Mouse (Mus musculus) frontal cortex, postnatal 14 days (tissue): ENCODE measurements around the gene Lrrc8c.

Source experiments
- DNase-seq, 2 experiments: peaks; one replicate each; pipeline ENCODE4 v3.0.0; 2022; ENCODE audit warnings: low spot score in 2 of 2

Lrrc8c gene

GRCm38 (mm10) chr5:105501136-105501535 is 18.1 kb upstream of the Lrrc8c start:
- no peak for DNase-seq

DNA sequence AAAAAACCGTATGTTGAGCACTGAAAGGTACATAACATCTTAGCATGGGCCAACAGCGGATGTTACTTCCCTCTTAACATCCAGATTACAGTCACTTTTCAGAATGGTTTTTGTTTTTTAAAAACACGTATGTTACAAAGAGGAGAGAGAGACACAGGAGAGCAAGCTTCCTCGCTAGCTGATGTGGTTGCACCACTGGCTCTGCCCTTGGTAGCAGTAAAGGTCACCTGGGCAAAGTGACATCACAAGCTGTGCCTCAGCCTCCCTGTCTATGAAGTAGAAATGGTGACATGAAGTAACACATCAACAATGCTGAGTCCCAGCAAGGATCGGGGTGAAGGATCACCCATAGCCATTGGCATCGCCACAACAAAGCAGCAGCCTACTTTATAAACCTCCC is 10.4 kb upstream of the Lrrc8c start:
- DNase-seq = no peak

DNA sequence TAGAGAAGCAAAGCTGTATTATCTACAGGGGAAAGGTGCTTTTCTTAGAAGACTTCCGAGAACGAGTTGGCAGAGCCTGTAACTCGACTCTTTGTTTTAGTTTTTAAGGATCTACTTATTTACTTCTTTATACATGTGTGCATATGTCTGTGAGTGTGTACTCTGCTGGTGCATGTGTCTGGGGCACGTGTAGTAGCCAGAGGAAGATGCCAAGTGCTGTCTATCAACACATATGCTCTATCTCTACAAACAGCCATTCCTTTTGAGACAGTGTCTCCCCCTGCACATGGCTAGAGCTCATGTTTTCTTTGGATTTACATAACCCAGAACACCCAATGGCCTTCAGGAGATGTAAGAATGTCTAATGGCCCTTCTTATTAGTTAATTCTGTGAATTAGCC is 6.9 kb upstream of the Lrrc8c start:
- no peak for DNase-seq

- DNase-seq = no peak
Observed at GRCm38 (mm10) chr5:105515532-105515931, 3.7 kb upstream of the Lrrc8c start.

- DNase-seq = no peak
Observed at GRCm38 (mm10) chr5:105516290-105516689, 2.9 kb upstream of the Lrrc8c start.

DNA sequence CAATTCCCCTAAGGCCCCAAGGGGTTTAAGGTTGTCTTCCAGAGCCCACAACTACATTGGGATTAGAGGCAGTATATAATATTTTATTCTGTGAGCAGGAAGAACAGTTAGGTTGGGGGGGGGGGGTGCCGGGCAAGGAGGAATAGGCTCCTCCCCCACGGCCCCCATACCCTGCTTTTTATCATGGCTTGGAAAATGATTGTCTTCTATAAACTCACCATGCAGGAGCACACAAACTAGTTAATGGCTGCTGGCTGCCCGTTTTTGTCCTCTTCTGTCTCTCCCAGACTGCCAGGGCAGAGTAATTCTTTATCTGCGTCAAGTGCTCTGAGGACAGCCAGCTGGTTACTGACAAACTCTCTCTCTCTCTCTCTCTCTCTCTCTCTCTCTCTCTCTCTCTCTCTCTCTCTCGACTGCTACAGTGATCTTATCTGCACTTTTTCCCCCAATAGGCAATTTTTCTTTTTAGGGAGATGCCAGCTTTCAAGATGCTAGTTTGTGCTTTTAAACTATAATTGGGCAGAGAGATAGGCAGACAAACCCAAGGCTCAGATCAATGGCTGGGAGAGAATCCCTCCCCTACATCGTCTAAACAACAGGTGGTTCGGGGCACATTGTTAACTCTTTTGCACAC is 1.1 kb upstream of the Lrrc8c start:
- no peak for DNase-seq

- DNase-seq = no peak
Observed at GRCm38 (mm10) chr5:105518626-105519095, 527 bp upstream of the Lrrc8c start.

DNA sequence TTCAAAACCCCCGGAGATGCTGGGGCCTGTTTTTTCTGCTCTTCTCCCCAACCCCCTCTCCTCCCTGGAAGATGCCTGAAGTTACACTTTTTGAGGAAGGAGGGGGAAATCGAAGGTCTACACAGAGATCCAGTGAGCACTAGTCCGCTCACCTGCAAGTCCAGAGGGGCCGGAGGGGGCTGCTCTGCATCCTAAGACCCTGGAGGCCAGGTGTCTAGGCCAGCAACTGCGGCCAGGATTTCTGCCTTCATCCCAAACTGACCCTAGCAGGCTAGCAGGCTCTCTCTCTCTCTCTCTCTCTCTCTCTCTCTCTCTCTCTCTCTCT is 750 bp downstream of the Lrrc8c start:
- peak in 1 of 2 experiments; percentile 11 for DNase-seq

- no peak for DNase-seq
Observed at GRCm38 (mm10) chr5:105520442-105520965, 1.3 kb downstream of the Lrrc8c start.

GRCm38 (mm10) chr5:105523452-105523851 is 4.3 kb downstream of the Lrrc8c start:
- no peak for DNase-seq

DNA sequence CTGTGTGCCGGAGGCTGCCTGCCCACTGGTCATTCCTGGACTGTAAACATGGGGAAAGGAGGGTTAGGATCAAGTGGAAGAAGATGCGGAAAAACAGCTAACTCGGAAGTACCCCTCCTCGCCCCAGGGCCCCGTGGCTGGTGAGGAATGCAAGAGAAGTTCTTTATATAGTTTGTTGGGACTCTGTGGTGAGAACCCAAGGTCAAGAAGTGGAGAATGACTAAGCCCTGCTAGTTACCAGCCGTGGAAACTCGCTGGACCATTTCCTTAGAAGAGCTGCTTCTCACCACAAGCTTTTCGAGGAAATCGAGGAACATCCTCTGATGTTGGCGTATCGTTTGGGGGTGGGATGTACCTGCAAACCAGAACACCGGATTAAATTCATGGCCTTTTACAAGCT is 5.8 kb downstream of the Lrrc8c start:
- DNase-seq = no peak

DNA sequence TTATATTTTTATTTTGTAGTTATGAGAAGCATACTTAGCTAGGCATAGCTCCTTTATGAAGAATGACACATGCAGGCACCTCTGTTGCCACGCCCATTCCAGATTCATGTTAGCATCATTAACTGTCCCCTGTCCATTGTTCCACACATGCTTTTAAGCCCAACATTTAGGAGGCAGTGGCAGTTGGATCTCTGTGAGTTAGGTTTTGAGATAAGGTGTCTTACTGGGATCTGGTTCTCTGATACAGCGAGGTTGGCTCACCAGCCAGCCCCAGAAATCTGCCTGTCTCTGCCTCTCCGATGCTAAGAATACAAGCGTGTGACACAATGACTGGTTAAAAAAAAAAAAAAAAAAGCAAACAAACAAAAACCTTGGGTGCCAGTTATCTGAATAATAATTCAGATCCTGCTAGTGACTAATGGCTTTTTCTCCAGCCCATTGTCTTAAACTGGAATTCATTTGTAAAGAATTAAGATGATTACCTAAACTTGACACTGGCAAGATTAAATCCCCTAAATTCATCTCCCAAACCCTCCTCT is 7.0 kb downstream of the Lrrc8c start:
- no peak for DNase-seq

GRCm38 (mm10) chr5:105526766-105527165 is 7.6 kb downstream of the Lrrc8c start:
- no peak for DNase-seq

DNA sequence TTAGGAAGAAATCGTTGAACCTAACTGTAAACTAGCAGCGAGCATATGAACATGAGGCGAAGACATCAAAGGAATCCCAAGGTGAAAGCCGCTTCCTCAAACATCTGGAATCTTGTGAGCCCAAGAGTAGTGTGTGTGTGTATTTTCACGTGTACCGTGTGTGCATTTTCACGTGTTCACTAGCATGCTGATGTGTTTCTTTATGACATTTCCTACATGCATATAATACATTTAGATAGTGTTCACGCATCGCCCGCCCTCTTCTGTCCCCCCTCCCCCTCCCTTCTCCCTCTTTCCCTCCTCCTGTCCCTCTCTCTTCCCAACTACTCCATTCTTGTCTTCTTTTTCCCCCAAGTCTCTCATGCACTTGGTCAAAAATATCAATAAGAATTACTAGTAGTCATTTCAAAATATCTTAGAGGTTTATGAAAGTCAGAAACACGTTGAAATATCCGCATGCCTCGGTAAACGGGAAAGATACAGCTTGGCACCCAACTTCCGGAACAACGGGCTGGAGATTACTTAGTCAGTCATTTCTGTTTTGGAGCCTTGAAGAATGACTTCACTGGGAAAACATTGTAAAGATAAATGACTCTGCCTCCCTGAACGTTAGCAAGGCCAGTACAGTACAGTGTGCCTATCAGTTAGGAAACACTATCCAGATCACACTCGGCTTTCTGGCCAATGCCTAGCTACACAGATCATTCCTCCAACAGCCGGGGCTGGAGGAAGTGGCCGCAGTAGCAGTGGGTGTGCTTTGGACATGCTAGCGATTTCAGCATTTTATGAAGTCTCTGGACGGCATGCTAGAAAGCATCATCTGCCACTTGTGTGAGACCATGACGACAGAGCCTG is 8.5 kb downstream of the Lrrc8c start:
- no peak for DNase-seq

GRCm38 (mm10) chr5:105530576-105530975 is 11.4 kb downstream of the Lrrc8c start:
- no peak for DNase-seq

DNA sequence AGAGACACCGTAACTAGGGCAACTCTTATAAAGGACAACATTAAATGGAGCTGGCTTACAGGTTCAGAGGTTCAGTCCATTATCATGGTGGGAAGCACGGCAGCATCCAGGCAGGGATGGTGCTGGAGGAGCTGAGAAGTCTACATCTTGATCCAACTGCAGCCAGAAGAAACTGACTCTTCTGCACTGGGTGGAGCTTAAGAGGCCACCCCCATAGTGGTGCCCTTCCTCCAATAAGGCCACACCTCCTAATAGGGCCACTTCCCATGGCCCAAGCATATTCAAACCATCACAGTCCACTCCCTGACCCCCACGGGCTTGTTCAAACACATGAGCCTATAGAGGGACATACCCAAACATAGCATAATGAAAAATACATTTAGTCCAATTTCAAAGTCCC is 16.0 kb downstream of the Lrrc8c start:
- no peak for DNase-seq

DNA sequence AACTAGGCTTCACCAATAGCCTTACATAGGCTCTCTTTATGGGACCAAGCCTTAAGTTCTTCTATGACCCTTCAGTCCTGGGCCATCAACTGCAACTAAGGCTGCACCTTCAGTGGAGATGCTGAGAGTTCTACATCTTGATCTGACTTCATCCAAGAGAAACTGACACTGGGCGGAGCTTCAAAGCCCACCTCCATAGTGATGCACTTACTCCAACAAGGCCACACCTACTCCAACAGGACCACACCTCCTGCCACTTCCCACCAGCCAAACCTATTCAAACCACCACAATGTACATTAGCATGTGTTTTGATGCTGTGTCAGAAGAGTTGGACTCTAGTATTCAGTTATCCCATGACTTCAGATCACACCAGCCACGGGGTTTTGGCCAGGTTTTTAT is 17.0 kb downstream of the Lrrc8c start:
- DNase-seq = no peak

- DNase-seq = no peak
Observed at GRCm38 (mm10) chr5:105537101-105537723, 18.0 kb downstream of the Lrrc8c start.

- no peak for DNase-seq
Observed at GRCm38 (mm10) chr5:105541051-105541450, 21.9 kb downstream of the Lrrc8c start.

DNA sequence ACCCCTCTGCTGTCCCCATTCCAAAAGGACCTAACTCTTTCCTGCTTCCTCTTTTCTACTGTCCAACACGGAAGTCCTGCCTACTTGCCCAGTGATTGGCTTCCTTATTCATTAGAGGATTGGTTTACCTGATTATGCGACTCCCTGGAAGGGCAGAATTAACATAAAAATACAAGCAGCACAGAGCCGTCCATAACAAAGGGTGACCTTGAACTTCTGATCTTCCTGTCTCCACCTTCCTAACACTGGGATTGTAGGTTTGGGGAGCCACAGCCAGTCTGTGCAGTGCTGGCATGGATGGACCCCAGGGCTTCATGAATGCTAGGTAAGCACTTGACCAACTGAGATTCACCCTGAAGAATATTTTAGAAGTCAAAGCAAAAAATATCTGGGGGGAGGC is 25.9 kb downstream of the Lrrc8c start:
- DNase-seq = no peak

- DNase-seq = no peak
Observed at GRCm38 (mm10) chr5:105547115-105547514, 27.9 kb downstream of the Lrrc8c start.

GRCm38 (mm10) chr5:105551808-105552207 is 32.6 kb downstream of the Lrrc8c start:
- no peak for DNase-seq
